Mouse (Mus musculus): Measurements from ENCODE around the gene Xlr5a. TPM values are rescaled to one million over a fixed set of nuclear protein-coding genes. Genes with fewer than 3 reads are reported as not detected.
A peak's percentile ranks its signal among the peaks of the same experiment; 100 is the strongest.
"Not testable (repeated sequence)": the region's sequence is repeated elsewhere in the genome, so short reads cannot be mapped to it uniquely, and the experiment has no call there.

Gene Xlr5a
- polyA plus RNA-seq (2017; shearing (Covaris generic)) = not detected

GRCm38 (mm10) chrX:73292876-73293275, at the start of gene Xlr5a, which contains the start of gene Xlr5c:
Gene Xlr5a, minus strand, starts transcription at chrX:73292976.
Gene Xlr5c, minus strand, starts transcription at chrX:73292976.
- not testable (repeated sequence) for ATAC-seq

DNA sequence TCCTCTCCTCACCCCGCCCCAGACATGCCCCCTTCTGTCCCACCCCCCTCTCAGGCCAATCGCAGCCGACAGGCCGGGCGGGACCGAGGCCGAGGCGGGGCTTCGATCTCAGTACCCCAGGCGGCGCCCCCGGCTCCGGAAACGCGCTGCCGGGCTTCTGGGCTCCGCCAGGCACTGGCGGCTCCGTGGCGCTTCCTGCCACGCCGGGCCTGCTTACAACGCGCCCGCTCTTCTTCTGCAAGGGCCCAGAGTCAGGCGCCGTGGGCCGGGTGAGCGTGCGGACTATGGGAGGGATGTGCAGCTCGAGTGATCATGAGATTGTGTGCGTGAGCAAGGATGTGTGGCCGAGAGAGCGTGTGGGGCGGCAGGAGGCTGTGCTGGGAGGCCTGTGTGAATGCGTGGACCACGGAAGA, 49.7 kb upstream of the Xlr5a start, which contains the start of gene Zfp275:
Zfp275 (plus strand) TSS at position 139 of the 413 bp plus-strand sequence.
- ATAC-seq = peak; percentile 90

- no peak for ATAC-seq
Observed at GRCm38 (mm10) chrX:73342068-73342467, 49.3 kb upstream of the Xlr5a start.

- ATAC-seq = no peak
Observed at GRCm38 (mm10) chrX:73341473-73341872, 48.7 kb upstream of the Xlr5a start.

GRCm38 (mm10) chrX:73336740-73337139, 44.0 kb upstream of the Xlr5a start, which contains the start of gene Gm45015:
Gene Gm45015, minus strand, starts transcription at chrX:73336840.
- no peak for ATAC-seq

- ATAC-seq = no peak
Observed at GRCm38 (mm10) chrX:73333548-73333947, 40.8 kb upstream of the Xlr5a start.

GRCm38 (mm10) chrX:73327215-73327614, 34.4 kb upstream of the Xlr5a start:
- ATAC-seq = no peak

GRCm38 (mm10) chrX:73321029-73321428, 28.3 kb upstream of the Xlr5a start:
- ATAC-seq = no peak

DNA sequence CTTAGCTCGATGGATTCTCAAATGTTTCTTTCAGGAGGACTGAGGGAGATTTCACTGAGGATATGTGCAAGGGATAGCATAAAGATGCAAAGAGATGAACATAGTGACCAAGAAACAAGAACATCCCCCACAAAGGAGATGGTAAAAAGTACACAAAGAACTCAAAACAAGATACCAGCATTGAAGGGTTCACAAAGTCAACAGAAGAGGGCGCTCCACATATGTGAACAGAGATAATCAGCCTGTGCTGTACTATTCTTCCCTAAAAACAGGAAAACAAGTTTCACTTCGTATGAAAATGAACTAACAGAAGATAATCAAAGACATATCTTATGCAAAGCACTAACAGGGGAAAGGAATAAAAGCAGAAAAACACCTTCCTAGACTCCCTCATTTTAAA, 19.7 kb upstream of the Xlr5a start:
- no peak for ATAC-seq

DNA sequence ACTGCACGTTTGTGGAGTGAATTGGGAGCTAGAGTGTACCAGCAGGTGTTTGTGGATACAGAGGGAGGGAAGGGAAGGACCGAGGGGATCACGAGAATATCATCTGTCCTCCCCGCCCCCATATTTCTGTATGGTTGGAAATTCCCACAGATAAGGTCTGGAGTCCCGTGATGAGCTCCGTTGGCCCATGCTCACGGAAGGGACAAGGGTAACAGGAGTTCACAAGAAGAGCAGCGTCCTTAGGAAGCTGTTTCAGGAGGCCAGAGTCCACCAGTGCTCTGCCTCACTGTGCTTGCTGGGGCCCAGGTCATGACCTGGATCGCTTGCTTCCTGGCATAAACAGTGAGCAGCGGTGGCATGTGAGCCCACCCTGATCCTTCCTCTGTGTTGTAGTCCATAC, 3.0 kb upstream of the Xlr5a start:
- ATAC-seq = not testable (repeated sequence)

- ATAC-seq = not testable (repeated sequence)
Observed at GRCm38 (mm10) chrX:73265270-73265669, 27.5 kb downstream of the Xlr5a start, which contains the start of gene Xlr3c. Gene Xlr3c, minus strand, starts transcription at chrX:73265390.

DNA sequence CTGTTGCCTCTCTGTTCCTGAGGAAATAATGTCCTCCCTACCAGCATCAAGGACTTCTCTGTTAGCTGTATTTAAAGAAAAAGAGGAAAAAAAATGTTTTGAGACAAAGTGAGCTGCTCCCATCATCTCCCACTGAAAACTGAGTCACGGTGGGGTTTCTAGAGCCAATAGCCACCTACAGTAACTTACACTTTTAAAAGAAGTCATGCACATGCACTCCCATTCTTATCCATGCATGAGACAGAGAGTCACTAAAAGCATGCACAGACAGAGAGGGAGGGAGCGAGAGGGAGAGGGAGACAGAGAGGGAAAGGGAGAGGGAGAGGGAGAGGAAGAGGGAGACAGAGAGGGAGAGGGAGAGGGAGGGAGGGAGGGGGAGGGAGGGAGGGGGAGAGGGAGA, 30.3 kb downstream of the Xlr5a start:
- not testable (repeated sequence) for ATAC-seq

- peak; percentile 75 for ATAC-seq
Observed at GRCm38 (mm10) chrX:73242821-73243325, 49.9 kb downstream of the Xlr5a start, which contains the start of gene Xlr4c. Gene Xlr4c, minus strand, starts transcription at chrX:73243130.

DNA sequence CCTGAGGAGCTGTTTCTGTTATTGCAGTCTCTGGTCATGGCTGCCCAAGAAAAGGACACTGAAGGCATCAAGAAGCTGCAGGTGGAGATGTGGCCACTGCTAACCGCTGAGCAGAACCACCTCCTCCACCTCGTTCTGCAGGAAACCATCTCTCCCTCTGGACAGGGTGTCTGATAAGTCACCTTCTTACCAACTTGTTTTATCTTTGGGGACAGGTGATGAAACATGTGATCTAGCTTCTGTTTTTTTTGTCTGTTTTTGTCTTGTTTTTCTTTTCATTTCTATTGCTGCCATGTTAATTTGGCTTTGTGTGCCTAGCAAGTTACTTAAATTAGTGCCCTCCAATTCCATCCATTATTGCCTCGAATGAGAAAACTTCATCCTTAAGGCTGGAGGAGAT, 63.5 kb downstream of the Xlr5a start:
- no peak for ATAC-seq

DNA sequence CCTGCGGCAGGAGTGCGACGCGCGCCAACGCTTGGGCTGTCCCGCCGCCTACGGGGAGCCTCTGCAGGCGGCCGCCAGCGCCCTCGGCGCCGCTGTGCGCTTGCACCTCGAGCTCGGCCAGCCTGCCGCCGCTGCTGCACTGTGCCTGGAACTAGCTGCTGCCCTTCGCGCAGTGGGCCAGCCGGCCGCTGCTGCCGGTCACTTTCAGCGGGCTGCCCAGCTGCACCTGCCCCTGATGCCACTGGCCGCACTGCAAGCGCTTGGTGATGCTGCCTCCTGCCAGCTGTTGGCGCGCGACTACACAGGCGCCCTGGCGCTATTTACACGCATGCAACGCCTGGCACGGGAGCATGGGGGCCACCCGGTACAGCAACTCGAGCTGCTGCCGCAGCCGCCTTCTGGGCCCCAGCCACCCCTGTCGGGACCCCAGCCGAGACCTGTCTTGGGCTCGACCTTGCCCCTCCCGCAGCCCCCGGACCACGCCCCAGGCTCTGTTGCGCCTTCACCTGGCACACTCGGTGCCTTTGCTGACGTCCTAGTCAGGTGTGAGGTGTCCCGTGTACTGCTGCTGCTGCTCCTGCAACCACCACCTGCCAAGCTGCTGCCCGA, 64.1 kb downstream of the Xlr5a start:
- peak; percentile 40 for ATAC-seq

- ATAC-seq = peak; percentile 91
Observed at GRCm38 (mm10) chrX:73227914-73228605, 64.7 kb downstream of the Xlr5a start, which contains the start of gene F8a. Gene F8a, plus strand, starts transcription at chrX:73228291.

DNA sequence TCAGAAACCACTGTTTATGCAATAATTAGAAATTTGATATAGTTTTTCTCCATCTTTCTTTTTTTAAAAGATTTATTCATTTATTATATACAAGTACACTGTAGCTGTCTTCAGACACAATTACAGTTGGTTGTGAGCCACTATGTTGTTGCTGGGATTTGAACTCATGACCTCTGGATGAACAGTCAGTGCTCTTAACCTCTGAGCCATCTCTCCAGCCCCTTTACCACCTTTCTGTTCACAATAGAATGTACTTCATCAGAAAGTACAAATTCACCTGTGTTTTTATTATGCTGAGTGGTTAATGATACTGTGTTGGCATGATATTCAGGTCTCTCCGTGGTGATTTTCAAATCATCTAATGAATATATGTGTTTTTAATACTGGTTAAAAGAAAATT, 67.4 kb downstream of the Xlr5a start:
- ATAC-seq = no peak

DNA sequence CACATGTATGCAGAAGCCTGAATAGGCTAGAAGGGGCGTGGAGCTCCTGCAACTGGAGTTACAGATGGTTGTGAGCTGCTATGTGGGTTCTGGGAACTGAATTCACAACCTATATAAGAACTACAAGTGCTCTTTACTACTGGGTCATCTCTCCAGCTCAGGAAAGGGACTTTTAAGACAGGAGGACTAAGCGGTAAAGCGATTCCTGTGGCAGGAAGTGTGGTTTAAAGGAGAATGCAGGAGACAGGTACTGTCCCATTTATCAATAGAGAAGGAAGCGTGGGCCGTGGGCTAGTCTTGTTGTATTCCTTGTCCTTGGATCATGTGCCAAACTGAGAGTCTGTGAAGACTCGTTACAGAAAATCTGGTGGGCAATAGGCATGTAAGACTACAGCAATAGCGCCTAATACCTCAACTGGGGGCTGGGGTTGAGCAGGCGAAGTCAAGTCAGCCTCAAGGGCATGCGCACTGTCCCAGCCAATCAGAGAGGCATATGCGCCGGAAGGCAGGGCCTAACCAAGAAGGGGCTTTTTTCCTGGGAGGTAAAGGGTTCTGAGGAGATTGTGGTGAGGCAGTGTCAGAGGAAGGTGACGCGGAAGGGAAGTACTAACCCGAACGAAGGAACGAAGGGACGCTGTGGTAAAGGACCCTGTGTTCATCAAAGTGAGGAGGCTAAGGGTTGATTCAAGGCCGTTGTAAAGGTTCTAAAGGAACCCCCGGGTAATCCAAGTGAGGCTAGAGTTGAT, 78.8 kb downstream of the Xlr5a start, which contains the start of gene Xlr4b:
Xlr4b (plus strand) TSS at position 515 of the 746 bp plus-strand sequence.
- peak; percentile 74 for ATAC-seq

- ATAC-seq = peak; percentile 53
Observed at GRCm38 (mm10) chrX:73191934-73192333, 100.8 kb downstream of the Xlr5a start, which contains the start of gene Xlr3b. Gene Xlr3b, plus strand, starts transcription at chrX:73192207.

- ATAC-seq = not testable (repeated sequence)
Observed at GRCm38 (mm10) chrX:73176889-73177288, 115.9 kb downstream of the Xlr5a start, which contains the start of gene Spin2d. Gene Spin2d, minus strand, starts transcription at chrX:73176989.

GRCm38 (mm10) chrX:73149350-73149749, 143.4 kb downstream of the Xlr5a start, which contains the start of gene DXBay18:
Gene DXBay18, minus strand, starts transcription at chrX:73149450.
- not testable (repeated sequence) for ATAC-seq

DNA sequence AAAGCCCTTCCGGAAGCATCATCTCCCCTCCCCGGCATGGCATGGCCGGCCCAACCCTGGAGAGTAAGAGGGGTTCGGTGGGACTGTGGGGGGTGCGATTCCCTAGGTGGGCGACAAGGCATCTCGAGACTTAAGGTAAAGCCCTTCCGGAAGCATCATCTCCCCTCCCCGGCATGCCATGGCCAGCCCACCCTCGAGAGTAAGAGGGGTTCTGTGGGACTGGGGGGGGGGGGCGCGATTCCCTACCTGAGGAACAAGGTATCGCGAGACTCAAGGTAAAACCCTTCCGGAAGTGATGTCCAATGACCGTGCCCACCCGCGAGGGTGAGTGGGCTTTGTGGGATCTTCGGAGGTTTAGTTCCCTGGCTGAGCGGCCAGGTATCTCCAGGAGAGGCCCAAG, 144.3 kb downstream of the Xlr5a start, which contains the start of gene Xlr5b:
Xlr5b (plus strand) TSS at position 301 of the 400 bp plus-strand sequence.
- not testable (repeated sequence) for ATAC-seq
